Mouse (Mus musculus) mesoderm, embryonic 11.5 days (tissue): Measurements from ENCODE around the gene Frs2.
"Not testable (repeated sequence)": the region's sequence is repeated elsewhere in the genome, so short reads cannot be mapped to it uniquely, and the experiment has no call there.

Experiments
- DNase-seq: peaks from one replicate; pipeline ENCODE4 v3.0.0-alpha.2; 2012; ENCODE audit warnings: low read depth, low spot score

Gene Frs2

GRCm38 (mm10) chr10:117043497-117044166 is 104.7 kb downstream of the Frs2 start:
- DNase-seq = not testable (repeated sequence)

- DNase-seq = no peak
These were observed 106.0 kb downstream of the Frs2 start for GRCm38 (mm10) chr10:117042295-117042694.

GRCm38 (mm10) chr10:117040355-117040754 is 108.0 kb downstream of the Frs2 start:
- DNase-seq = no peak

GRCm38 (mm10) chr10:117033785-117034184 is 114.5 kb downstream of the Frs2 start:
- DNase-seq = peak; percentile 84

- DNase-seq = no peak
These were observed 117.2 kb downstream of the Frs2 start for GRCm38 (mm10) chr10:117031160-117031559.

- DNase-seq = no peak
These were observed 122.2 kb downstream of the Frs2 start for GRCm38 (mm10) chr10:117026176-117026575.

GRCm38 (mm10) chr10:117025776-117026175 is 122.6 kb downstream of the Frs2 start:
- not testable (repeated sequence) for DNase-seq

GRCm38 (mm10) chr10:117023693-117024092 is 124.6 kb downstream of the Frs2 start:
- peak; percentile 34 for DNase-seq

GRCm38 (mm10) chr10:117021020-117021754 is 127.1 kb downstream of the Frs2 start:
- peak; percentile 82 for DNase-seq
